Mouse (Mus musculus) right cerebral cortex, postnatal 14 days (tissue): ENCODE data around the gene 1700010B08Rik.
A peak's percentile ranks its signal among the peaks of the same experiment; 100 is the strongest.

Experiments used
- DNase-seq: peaks from one replicate; pipeline ENCODE4 v3.0.0; 2022

The 1700010B08Rik gene

GRCm38 (mm10) chr2:173724382-173724781 lies 5.2 kb downstream of the 1700010B08Rik start:
- no peak for DNase-seq

DNA sequence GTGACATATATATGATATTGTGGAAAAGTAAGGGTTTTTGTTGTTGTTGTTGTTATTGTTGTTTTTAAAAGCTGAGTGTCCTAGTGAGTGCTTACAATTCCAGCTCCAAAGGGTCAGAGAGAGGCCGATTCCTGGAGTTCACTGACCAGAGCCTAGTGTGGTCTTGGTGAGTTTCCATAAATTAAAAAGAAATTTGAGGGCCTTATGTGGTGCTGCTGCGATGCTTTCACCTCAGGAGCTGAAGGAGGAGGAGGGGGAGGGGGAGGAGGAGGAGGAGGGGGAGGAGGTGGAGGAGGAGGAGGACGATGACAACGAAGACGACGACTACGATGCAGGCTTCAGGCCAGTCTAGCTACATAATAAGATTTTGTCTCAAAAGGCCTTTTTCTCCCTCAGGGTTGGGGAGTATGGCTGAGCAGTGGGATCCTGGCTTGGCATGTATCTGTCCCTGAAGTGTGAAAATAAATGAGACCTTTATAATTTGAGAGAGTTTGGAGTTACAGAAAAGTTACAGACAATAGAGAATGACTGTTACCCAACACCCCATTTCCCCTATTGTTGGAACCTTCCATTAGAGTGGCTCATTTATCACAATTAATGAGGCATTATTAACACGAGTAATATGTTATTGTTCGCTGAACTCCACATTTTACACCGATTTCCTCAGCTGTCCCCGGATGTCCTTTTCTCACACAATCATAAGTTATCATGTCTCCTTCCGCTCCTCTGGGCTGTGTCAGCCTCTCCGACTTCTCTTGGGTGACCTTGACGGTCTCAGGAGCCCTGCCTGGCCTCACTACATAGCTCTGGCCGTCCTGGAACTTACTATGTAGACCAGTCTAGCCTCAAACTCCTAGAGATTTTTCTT lies 6.0 kb downstream of the 1700010B08Rik start:
- no peak for DNase-seq

DNA sequence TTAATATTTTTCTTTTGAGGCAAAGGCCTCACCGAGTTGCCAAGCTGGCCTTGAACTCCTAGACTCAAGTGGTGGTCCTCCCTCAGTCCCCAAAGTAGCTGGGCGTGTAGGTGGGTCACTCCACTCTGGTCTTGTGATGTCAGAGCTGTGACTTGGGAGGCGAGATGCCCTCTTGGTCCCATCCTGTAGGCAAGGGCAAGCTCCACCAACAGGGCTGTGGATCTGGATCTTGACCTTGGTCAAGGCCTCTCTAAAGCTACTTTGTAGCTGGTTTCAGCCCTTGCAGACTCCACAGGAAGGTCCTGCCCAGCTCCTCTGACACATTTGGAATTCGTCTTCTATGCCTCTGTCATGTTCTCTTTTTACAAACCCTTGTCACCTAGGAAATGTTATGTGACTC lies 6.6 kb downstream of the 1700010B08Rik start:
- no peak for DNase-seq

DNA sequence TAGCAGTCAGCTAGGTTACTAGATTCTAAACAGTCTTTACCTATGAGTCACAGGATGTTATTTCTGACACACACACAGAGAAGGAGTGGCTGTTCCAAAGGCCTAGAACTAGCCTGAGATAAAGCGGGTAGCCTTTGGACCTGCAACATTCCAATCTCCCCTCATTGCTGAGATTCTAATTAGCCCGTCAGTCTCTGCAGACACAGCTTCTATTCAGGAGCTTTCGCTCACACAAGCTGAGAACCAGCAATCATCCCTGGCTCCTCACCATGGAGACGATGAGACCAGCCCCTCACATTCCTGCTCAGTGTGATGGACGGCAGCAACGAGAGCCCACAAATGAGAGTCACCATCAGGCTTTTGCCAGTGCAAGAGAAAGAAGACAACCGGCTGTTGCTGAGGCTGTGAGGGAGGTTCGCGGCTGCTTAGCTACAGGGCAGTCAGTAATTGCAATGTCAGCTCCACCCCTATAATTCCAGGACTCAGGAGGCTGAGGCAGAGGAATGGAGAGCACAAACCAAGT lies 11.3 kb downstream of the 1700010B08Rik start:
- DNase-seq: peak; percentile 15

GRCm38 (mm10) chr2:173734426-173734825 lies 15.2 kb downstream of the 1700010B08Rik start:
- no peak for DNase-seq

DNA sequence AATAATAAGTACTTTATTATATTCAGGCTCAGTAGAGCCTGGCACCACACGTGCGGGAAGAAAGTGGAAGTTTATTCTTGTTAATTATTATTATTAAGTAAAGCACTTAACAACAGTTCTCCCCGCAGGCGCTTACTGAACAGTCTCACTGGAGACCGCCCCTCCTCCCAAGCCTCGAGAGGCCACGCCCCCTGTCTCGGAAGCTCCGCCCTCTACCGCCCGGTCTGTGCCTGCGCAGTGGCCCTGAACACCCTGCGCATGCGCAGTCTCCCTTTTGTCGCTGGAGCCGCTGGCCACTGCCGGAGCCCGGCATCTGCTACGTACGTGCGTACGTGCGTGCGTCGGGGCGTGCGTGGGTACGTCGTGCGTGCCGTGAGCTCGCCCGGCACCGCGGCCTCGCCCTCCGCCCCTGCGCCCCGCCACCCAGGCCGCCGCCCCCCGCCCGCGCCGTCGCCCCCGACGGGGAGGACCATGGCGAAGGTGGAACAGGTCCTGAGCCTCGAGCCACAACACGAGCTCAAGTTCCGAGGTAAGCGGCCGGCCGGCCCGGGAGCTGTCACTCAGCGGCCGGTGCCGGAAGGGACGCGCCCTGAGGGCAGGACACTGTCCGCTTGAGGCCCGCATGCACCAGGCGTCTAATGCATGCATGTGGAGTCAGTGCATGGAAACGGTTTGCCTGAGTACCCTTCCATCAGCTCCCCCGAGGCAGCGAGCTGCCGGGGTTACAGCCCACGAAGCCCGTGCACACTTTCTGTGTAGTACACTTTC lies 18.2 kb downstream of the 1700010B08Rik start, which contains the start of gene Vapb:
Gene Vapb (plus strand): TSS at position 290 of the 768 bp plus-strand sequence.
- peak; percentile 100 for DNase-seq

DNA sequence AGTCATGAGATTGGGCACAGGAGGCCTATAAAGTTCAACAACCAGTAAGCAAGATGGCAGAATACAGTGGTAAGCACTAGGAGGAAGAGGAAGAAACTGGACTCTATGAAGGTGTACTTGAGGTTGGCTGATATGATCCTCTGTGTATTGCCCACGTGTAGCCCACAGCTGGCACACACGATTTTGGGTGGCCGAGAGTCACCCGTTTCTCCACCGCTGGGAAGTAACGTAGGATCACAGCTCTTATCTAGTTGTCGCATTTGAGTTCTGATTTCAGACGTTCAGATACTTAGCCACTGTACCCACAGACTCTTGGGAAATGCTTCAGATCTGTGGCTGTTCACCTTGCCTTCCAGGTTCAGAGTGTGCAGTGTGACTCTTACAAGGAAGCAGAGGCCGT lies 19.0 kb downstream of the 1700010B08Rik start:
- DNase-seq: no peak

GRCm38 (mm10) chr2:173739107-173739506 lies 19.9 kb downstream of the 1700010B08Rik start:
- no peak for DNase-seq

DNA sequence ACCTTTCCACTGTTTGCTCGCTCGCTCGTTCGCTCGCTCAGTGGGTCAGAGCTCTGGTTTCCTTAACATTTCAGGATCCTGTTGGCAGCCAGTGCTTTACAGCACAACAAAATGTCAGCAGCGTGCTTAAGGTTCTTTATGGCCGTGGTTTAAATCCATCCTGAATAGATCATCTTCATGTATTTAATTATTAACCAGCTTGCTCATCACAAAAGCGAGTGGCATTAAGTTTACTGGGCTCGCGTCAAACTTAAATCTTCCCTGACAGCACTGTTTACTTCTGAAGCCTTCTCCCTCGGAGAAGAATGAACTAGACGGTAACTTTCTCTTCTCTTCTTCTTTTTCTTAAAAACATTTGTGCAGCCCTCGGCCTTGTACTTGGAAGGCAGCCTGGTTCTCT lies 22.9 kb downstream of the 1700010B08Rik start:
- DNase-seq: no peak

DNA sequence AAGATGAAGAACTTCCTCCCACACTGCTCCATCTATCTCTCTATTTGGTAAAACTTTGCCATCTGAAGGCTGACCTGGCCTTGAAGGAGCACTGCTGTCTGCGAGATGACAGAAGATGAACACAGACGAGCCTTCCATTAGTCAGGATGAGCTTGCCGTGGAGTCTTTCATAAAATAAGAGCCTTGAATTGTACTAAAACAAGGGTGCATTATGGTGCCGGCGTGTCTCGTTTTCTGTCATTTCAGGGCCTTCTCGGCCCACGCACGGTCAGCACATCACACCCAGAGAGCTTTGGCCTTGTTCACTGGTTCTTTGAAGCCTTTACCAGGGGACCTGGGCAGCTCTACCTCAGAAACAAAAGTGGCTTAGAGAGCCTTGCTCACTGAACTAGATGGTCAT lies 23.5 kb downstream of the 1700010B08Rik start:
- DNase-seq: no peak

DNA sequence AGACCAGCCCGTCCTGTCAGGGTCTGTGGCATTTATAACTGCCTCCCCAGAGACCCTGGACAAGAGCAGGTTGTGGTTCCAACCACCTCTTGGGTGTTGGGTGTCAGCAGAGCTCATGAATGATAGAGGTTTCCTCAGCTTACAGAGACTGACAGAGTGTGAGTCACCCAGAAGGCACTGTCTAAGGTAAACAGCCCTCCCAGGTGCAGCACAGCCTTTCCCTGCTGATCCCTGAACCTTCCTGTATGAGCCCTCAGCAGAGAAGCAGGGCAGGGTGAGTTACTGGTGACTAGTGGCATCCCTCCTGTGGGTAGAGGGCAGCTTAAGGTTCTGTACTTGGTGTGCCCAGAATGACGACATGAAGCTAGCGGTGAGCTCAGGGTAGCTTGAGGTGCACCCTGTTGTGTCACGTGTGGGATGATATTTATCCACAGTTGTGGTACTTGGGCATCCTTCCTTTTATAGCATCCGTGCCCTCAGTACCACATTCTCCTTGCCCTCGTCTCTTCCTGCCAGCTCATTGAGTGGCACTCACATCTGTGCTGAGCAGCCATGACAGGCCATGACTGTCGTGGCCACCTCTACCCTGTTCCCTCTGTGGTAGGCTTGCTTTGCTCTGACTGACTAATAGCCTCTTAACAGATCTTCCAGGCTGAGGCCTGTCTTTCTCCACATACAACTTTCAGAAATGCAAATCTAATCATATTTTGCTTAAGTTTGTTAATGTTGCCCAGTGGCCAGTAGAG lies 25.0 kb downstream of the 1700010B08Rik start:
- DNase-seq: no peak

GRCm38 (mm10) chr2:173748961-173749659 lies 29.9 kb downstream of the 1700010B08Rik start:
- no peak for DNase-seq

DNA sequence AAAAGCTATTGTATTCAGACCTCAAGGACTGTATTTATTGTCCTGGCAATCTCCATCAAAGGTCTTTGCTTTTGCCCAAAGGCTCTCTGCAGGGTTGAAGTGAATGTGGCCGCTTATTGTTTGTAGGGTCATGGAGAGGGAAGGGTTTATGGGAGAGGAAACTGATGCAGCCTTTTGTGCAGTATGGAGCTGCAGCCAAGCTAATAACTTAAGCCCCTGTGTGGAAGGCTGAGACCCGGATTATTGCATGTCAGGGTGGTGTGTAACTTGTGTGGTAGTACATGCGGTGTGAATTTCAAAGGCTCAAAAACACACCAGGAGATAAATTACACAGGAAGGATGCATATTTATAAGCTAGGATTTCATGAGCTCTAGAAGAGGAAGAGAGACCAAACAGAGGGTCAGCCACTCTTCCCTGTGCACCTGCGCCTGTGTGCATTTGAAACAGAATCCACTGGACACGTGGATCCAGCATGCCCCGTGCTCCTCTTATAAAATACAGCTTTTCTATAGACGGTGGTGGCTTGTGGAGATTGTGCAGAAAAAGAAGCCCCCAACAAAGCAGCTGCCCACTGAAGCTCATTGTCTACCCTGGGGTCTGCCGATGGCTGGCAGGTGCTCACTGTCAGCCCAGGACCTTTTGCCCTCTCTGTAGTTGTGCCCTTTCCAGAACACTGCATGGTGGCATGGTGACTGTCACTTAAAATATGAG lies 36.4 kb downstream of the 1700010B08Rik start:
- DNase-seq: no peak

DNA sequence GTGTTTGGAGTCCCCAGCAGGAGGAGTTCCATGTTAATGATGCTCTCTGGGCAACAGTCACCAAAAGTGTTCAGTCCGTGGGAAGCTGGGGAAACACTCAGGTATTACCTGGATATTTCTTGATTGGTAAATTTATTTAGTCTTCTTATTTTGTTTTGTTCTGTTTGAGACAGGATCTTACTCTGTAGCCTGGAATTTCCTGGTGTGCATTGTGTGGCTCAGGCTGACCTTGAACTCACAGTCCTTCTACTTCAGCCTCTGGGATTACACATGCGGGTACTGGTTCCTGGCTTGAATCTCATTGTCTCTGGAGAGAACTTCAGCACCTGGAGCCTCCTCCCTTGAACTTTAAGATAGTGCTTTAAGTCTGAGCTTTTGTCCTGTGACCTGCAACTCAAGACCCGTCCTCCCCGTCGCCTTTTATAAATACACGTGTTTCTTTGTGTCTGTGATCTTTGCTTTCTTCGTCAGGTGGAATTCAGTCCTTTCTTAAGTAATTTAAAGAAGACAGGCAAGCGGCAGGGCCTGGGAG lies 38.5 kb downstream of the 1700010B08Rik start:
- no peak for DNase-seq

- DNase-seq: no peak
These were observed 41.4 kb downstream of the 1700010B08Rik start for GRCm38 (mm10) chr2:173760607-173761006.

GRCm38 (mm10) chr2:173764629-173765028 lies 45.4 kb downstream of the 1700010B08Rik start:
- DNase-seq: no peak

GRCm38 (mm10) chr2:173767959-173768595 lies 48.9 kb downstream of the 1700010B08Rik start:
- no peak for DNase-seq

DNA sequence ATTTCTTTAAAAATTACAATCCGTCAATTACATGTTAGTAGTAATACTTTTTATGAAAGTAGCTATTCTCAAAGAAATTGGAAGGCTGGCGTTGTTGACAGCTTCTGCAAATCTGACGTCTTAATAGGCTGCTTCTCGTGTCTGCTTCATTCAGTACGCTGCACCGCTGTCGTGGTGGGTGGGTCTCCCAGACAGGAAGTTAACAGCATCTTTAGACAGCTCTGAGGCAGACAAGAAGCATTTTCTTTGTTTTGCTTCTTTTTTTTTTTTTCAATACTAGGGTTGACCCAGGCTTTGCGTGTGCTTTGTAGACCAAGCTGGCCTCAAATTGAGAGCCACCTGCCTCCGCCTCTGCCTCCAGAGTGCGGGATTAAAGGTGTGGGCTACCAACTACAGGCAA lies 50.0 kb downstream of the 1700010B08Rik start:
- DNase-seq: no peak

DNA sequence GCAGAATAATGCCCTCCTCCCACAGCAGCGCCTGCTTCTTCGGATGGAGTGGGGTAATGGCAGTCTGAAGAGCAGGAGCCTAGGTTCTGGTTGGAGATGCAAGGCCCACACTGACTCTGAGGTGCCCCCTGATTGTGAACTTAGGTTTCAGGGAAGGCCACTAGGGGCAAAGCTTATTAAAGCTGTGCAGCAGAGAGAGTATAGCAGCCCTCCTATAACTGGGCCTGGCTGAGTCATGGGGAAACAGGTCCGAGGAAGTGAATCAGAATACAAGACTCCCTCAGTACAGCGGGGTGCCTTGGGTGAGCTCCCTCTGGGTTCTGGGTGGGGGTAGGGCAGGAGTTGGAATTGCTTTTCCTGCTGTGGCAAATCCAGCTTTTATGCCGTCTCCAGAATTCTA lies 51.4 kb downstream of the 1700010B08Rik start:
- peak; percentile 5 for DNase-seq
